Mouse (Mus musculus): ENCODE measurements around the gene Strip2. TPM values are rescaled to one million over a fixed set of nuclear protein-coding genes. Genes with fewer than 3 reads are reported as not detected.

Strip2 gene
- polyA plus RNA-seq, 1 experiment from 2014 or later: 2.5 TPM

- Histone ChIP-seq H3K9me3 (no peaks in the 10 kb centered on the region), H3K4me2 (no peak overlapping the region), H3K4me1 (no peaks in the 10 kb centered on the region), H3K4me3 (no peak overlapping the region), H3K36me3 (no peaks in the 10 kb centered on the region), H3K9ac (no peak overlapping the region), H3K27me3 (no peaks in the 10 kb centered on the region), H3K27ac (no peak overlapping the region)
- WGBS: 80% methylated on average over 4 of the region's 4 CpGs
- ATAC-seq (ENCODE audit: borderline replicate concordance, extremely low read depth, low FRiP score, low TSS enrichment): no peak
Observed at GRCm38 (mm10) chr6:29931181-29931580, 14.4 kb downstream of the Strip2 start.

DNA sequence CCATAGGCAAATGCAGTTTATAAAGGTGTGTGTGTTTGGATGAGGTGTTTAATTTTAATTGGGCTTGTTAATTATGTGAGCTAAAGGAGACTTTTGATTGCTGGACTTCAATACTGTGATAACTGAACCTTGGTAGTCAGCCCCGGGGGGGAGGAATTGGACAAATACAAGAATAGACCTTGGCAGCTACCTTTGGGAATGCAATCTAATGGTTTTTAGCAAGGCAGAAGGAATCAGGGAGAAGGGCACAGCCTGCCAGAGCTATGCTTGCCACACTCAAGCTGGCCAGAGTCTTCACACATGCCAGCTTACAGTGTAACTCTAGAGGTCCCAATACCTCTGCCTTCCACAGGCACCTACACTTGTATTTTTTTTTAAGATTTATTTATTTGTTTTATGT, 18.9 kb downstream of the Strip2 start:
- no peaks in the 10 kb centered on the region for H3K4me1 ChIP-seq
- 88% methylated on average over 1 of the region's 1 CpGs for WGBS
- H3K27ac ChIP-seq: no peak overlapping the region
- no peaks in the 10 kb centered on the region for H3K9me3 ChIP-seq
- no peak overlapping the region for H3K9ac ChIP-seq
- no peaks in the 10 kb centered on the region for H3K36me3 ChIP-seq
- no peak for ATAC-seq (ENCODE audit: borderline replicate concordance, extremely low read depth, low FRiP score, low TSS enrichment)
- H3K27me3 ChIP-seq: no peaks in the 10 kb centered on the region
- H3K4me3 ChIP-seq: no peak overlapping the region
- H3K4me2 ChIP-seq: no peak overlapping the region

DNA sequence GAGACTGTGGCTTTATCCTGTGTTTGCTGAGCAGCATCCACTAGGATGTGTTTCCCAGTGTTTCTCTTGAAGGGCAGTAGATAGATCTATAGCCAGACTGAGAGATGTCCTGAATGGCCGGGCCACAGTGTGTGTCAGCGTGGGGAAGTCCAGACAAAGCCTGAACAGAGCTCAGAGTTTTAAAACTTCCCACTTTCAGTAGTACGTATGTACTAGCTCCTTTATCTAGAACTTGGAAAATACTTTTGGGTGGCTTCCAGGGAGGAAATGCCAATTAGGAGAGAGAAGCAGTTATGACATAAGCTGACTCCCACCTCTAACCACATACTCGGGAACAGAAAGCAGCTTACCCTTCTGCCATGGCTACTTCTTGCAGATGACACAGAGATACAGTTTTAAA, 23.6 kb downstream of the Strip2 start:
- H3K4me1 ChIP-seq: no peaks in the 10 kb centered on the region
- WGBS: 39% methylated on average over 4 of the region's 4 CpGs
- H3K4me2 ChIP-seq: no peak overlapping the region
- no peaks in the 10 kb centered on the region for H3K9me3 ChIP-seq
- H3K9ac ChIP-seq: no peak overlapping the region
- H3K27ac ChIP-seq: no peak overlapping the region
- H3K27me3 ChIP-seq: no peaks in the 10 kb centered on the region
- no peak overlapping the region for H3K4me3 ChIP-seq
- no peak for ATAC-seq (ENCODE audit: borderline replicate concordance, extremely low read depth, low FRiP score, low TSS enrichment)
- H3K36me3 ChIP-seq: no peaks in the 10 kb centered on the region

- H3K36me3 ChIP-seq: no peaks in the 10 kb centered on the region
- H3K4me1 ChIP-seq: no peaks in the 10 kb centered on the region
- no peaks in the 10 kb centered on the region for H3K27me3 ChIP-seq
- H3K9me3 ChIP-seq: no peaks in the 10 kb centered on the region
- H3K4me2 ChIP-seq: no peak overlapping the region
- 74% methylated on average over 2 of the region's 2 CpGs for WGBS
- H3K4me3 ChIP-seq: no peak overlapping the region
- no peak overlapping the region for H3K9ac ChIP-seq
- ATAC-seq (ENCODE audit: borderline replicate concordance, extremely low read depth, low FRiP score, low TSS enrichment): no peak
- H3K27ac ChIP-seq: no peak overlapping the region
Observed at GRCm38 (mm10) chr6:29941036-29941435, 24.2 kb downstream of the Strip2 start.

GRCm38 (mm10) chr6:29944465-29944864, 27.7 kb downstream of the Strip2 start:
- Histone ChIP-seq H3K27ac (no peak overlapping the region), H3K36me3 (no peaks in the 10 kb centered on the region), H3K4me1 (no peaks in the 10 kb centered on the region), H3K9ac (no peak overlapping the region), H3K4me3 (no peak overlapping the region), H3K27me3 (no peaks in the 10 kb centered on the region), H3K4me2 (no peak overlapping the region), H3K9me3 (no peaks in the 10 kb centered on the region)
- no peak for ATAC-seq (ENCODE audit: borderline replicate concordance, extremely low read depth, low FRiP score, low TSS enrichment)
- 54% methylated on average over 1 of the region's 1 CpGs for WGBS

DNA sequence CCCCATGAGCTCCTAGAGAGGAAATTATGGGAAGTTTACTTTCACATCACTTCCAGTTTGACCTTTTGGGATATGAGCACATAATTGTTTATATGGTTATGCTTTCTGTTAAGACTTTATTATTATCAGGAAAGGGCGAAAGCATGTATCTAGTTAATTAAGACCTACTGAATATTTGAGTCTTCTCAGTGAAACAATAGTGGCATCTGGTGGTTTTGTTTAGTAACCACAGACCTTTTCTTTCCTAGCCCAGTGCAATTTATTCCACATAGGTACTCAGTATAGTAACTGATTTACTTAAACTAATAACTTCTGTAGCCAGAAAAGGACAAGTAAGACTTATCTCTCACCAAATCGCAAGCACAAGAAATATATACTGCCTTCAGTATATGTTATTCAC, 29.8 kb downstream of the Strip2 start:
- Histone ChIP-seq H3K9ac (no peak overlapping the region), H3K4me2 (no peak overlapping the region), H3K27ac (no peak overlapping the region), H3K9me3 (no peaks in the 10 kb centered on the region), H3K4me3 (no peak overlapping the region), H3K36me3 (no peaks in the 10 kb centered on the region), H3K4me1 (no peaks in the 10 kb centered on the region), H3K27me3 (no peaks in the 10 kb centered on the region)
- WGBS: 72% methylated on average over 2 of the region's 2 CpGs
- ATAC-seq (ENCODE audit: borderline replicate concordance, extremely low read depth, low FRiP score, low TSS enrichment): no peak

- H3K4me2 ChIP-seq: no peak overlapping the region
- 36% methylated on average over 6 of the region's 6 CpGs for WGBS
- H3K4me3 ChIP-seq: no peak overlapping the region
- no peak overlapping the region for H3K27ac ChIP-seq
- H3K36me3 ChIP-seq: no peaks in the 10 kb centered on the region
- H3K9ac ChIP-seq: no peak overlapping the region
- H3K4me1 ChIP-seq: no peaks in the 10 kb centered on the region
- ATAC-seq (ENCODE audit: borderline replicate concordance, extremely low read depth, low FRiP score, low TSS enrichment): no peak
- H3K27me3 ChIP-seq: no peaks in the 10 kb centered on the region
- H3K9me3 ChIP-seq: no peaks in the 10 kb centered on the region
Observed at GRCm38 (mm10) chr6:29947823-29948222, 31.0 kb downstream of the Strip2 start.

- WGBS: 79% methylated on average over 4 of the region's 4 CpGs
- H3K4me2 ChIP-seq: no peak overlapping the region
Observed at GRCm38 (mm10) chr6:29956749-29957148, 39.9 kb downstream of the Strip2 start.

DNA sequence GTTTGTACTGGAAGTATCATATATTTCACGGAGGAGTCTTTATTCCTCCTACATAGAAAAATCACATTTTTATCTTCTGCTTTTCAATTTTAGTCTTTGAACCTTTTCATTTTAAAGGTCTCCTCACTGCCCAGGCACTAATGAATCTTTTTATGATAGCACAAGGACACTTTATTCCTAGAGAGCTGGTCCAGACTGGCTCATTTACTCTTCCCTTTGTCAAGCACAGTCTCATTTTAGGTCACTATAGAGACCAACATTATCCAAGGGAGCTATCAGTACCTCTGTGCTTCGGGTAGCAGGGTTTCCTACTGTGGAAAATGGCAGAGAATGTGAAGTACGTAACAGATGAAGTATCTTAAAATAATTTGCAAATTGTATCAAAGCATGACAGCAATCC, 41.9 kb downstream of the Strip2 start:
- no peak overlapping the region for H3K27ac ChIP-seq
- 84% methylated on average over 3 of the region's 3 CpGs for WGBS
- no peaks in the 10 kb centered on the region for H3K36me3 ChIP-seq
- no peaks in the 10 kb centered on the region for H3K27me3 ChIP-seq
- ATAC-seq (ENCODE audit: borderline replicate concordance, extremely low read depth, low FRiP score, low TSS enrichment): no peak
- no peak overlapping the region for H3K4me3 ChIP-seq
- no peaks in the 10 kb centered on the region for H3K4me1 ChIP-seq
- no peak overlapping the region for H3K9ac ChIP-seq
- H3K9me3 ChIP-seq: no peaks in the 10 kb centered on the region
- H3K4me2 ChIP-seq: no peak overlapping the region

More at GRCm38 (mm10) chr6:29956749-29957148, 39.9 kb downstream of the Strip2 start:
- ATAC-seq (ENCODE audit: borderline replicate concordance, extremely low read depth, low FRiP score, low TSS enrichment): no peak
- Histone ChIP-seq H3K27me3 (no peaks in the 10 kb centered on the region), H3K4me1 (no peaks in the 10 kb centered on the region), H3K9ac (no peak overlapping the region), H3K9me3 (no peaks in the 10 kb centered on the region), H3K27ac (no peak overlapping the region), H3K4me3 (no peak overlapping the region), H3K36me3 (no peaks in the 10 kb centered on the region)

DNA sequence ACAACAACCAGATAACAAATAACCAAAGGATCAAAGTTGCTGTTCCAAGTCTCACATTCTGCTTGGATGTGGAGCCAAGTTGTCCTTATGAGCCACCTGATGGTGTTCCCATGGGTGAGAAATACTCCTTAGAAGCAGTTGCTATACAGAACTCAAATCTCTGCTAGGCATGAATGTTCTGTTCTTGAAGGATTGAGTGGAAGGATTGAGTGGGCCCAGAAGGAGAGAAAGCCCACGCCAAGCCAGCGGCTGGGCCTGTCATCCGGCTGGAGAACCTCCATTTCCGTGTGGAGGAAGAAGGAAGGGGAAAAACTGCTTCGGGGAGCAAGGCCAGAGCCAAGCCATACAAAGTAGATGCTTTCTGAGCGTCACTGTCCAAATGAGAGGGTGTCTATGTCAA, 44.3 kb downstream of the Strip2 start:
- no peak for ATAC-seq (ENCODE audit: borderline replicate concordance, extremely low read depth, low FRiP score, low TSS enrichment)
- H3K9ac ChIP-seq: no peak overlapping the region
- H3K27ac ChIP-seq: no peak overlapping the region
- no peaks in the 10 kb centered on the region for H3K27me3 ChIP-seq
- 87% methylated on average over 6 of the region's 6 CpGs for WGBS
- H3K9me3 ChIP-seq: no peaks in the 10 kb centered on the region
- H3K4me2 ChIP-seq: no peak overlapping the region
- H3K4me3 ChIP-seq: no peak overlapping the region
- H3K4me1 ChIP-seq: no peaks in the 10 kb centered on the region
- H3K36me3 ChIP-seq: no peaks in the 10 kb centered on the region

DNA sequence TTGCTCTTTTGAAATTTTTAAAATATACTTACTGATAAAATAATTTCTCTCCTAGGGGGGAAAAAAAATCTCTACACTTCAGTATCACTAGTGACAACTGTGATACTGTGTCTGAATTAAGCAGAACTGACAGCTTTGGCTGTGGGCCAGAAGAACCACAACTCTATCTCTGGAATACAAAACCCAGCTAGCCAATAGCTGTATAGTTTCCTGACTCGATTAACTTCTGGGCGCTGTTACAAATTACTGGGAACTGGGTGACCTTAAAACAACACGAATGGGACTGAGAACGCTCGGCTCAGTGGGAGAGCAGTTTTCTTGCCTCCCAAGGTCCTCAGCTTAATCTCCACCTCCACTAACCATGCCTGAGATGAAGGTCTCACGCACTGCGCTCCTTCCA, 51.1 kb downstream of the Strip2 start:
- no peak overlapping the region for H3K4me3 ChIP-seq
- H3K4me1 ChIP-seq: no peaks in the 10 kb centered on the region
- H3K9me3 ChIP-seq: no peaks in the 10 kb centered on the region
- 59% methylated on average over 7 of the region's 7 CpGs for WGBS
- no peaks in the 10 kb centered on the region for H3K27me3 ChIP-seq
- no peak for ATAC-seq (ENCODE audit: borderline replicate concordance, extremely low read depth, low FRiP score, low TSS enrichment)
- H3K9ac ChIP-seq: no peak overlapping the region
- no peak overlapping the region for H3K4me2 ChIP-seq
- H3K27ac ChIP-seq: no peak overlapping the region
- H3K36me3 ChIP-seq: no peaks in the 10 kb centered on the region

- no peak overlapping the region for H3K4me3 ChIP-seq
- no peaks in the 10 kb centered on the region for H3K36me3 ChIP-seq
- WGBS: 66% methylated on average over 5 of the region's 5 CpGs
- no peak overlapping the region for H3K4me2 ChIP-seq
- no peaks in the 10 kb centered on the region for H3K27me3 ChIP-seq
- H3K27ac ChIP-seq: no peak overlapping the region
- no peak for ATAC-seq (ENCODE audit: borderline replicate concordance, extremely low read depth, low FRiP score, low TSS enrichment)
- H3K9me3 ChIP-seq: no peaks in the 10 kb centered on the region
- H3K9ac ChIP-seq: no peak overlapping the region
- H3K4me1 ChIP-seq: no peaks in the 10 kb centered on the region
Observed at GRCm38 (mm10) chr6:29973341-29973740, 56.5 kb downstream of the Strip2 start.

DNA sequence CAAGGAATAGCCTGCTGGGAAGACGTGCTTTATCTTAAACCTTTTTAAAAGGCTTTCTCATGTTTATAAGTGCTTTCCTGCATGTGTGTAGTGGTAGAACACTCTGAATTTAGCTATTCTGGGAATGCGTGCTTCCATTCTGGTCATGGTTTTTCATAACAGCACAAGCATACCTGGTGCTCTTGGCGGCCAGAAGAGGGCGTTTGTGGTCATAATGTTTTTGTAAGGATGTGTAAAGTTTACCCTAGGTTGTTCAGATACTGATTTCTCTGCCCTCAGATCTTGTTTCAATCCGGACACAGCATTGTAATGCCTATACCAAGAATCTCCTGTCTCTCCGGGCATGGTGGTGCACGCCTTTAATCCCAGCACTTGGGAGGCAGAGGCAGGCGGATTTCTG, 58.0 kb downstream of the Strip2 start:
- Histone ChIP-seq H3K36me3 (no peaks in the 10 kb centered on the region), H3K9me3 (no peaks in the 10 kb centered on the region), H3K27ac (no peak overlapping the region), H3K9ac (no peak overlapping the region), H3K27me3 (no peaks in the 10 kb centered on the region), H3K4me3 (no peak overlapping the region), H3K4me2 (no peak overlapping the region), H3K4me1 (no peaks in the 10 kb centered on the region)
- ATAC-seq (ENCODE audit: borderline replicate concordance, extremely low read depth, low FRiP score, low TSS enrichment): no peak
- 66% methylated on average over 8 of the region's 8 CpGs for WGBS

Measured in lung, embryonic 15.5 days (tissue).